Mouse (Mus musculus) urinary bladder, postnatal 10 days (tissue): ENCODE results near the gene Igf2bp3.
A peak's percentile ranks its signal among the peaks of the same experiment; 100 is the strongest.
"Not testable (repeated sequence)": the region's sequence is repeated elsewhere in the genome, so short reads cannot be mapped to it uniquely, and the experiment has no call there.

Experiments
- DNase-seq: peaks from one replicate; pipeline ENCODE4 v3.0.0; 2022; ENCODE audit warnings: low spot score

Gene Igf2bp3

DNA sequence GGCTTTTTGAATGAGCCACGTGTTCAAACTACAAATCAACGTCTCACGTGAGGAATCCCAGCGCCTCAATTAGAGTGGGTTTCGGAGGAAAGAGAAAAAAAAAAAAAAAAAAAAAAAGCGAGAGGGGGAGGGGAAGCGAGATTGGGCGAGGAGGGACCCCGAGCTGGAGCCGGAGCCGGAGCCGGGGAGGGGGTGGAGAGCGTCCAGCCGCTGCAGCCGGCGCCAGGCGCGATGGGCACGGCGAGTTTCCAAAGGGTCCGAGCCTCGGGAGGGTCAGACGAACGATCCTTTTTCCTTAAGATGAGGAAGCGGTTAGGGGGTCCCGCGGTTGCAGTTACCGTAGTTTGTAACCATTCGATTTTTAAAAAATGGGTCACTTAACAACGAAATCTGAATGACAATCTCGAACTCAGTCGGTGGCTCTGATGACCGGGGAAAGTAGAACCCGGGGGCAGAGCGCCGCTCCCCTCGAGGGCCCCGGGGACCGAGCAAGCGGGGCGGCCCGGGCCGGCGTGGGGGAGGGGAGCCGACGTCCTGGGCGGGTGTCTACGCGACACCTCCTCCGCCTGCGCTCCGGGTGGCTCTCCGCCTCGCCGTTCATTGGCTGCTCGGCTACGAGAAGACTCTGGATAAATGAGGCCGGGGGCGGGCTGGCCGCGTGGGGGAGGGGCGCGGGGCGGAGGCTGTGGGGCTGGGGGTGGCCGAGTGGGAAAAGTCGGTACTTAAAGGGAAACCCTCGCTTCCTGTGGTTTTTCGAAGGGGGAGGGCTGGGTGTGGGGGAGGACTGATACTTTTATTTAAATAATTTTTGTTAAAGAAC is at the start of gene Igf2bp3:
Igf2bp3 (minus strand) TSS at position 30 of the 820 bp plus-strand sequence.
- DNase-seq: peak; percentile 41

DNA sequence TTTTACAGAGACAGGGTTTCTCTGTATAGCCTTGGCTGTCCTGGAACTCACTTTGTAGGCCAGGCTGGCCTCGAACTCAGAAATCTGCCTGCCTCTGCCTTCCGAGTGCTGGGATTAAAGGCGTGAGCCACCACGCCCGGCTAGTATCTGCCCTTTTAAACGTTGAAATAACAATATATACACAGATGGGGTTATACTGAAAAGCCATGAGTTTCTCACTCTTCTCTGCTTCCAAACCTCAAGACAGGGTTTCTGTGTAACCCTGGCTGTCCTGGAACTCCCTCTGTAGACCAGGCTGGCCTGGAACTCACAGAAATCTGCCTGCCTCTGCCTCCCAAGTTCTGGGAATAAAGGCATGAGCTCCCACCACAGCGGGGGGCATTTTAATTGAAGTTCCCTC is 49.7 kb upstream of the Igf2bp3 start:
- DNase-seq: not testable (repeated sequence)

DNA sequence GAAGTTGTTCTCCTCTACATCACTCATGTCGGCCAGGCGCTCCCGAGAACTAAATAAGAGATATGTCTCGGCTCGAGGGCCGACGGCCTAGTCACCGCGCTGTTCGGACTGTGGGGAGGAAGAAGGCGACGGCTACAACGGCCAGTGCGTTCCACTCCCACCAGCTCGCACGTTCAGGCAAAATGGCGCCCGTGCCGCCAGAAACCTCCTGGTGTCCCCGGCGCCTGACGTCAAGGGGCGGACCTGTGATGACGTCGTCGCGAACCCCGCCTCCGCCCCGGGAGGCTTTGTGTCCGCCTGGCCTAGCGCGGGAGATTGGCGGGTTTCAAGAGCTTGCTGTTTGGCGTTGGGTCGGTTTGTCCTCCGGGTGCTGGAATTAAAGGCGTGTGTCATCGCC is 49.1 kb upstream of the Igf2bp3 start, which contains the start of gene Tra2a:
Tra2a (minus strand) TSS at position 187 of the 397 bp plus-strand sequence.
- peak; percentile 89 for DNase-seq

DNA sequence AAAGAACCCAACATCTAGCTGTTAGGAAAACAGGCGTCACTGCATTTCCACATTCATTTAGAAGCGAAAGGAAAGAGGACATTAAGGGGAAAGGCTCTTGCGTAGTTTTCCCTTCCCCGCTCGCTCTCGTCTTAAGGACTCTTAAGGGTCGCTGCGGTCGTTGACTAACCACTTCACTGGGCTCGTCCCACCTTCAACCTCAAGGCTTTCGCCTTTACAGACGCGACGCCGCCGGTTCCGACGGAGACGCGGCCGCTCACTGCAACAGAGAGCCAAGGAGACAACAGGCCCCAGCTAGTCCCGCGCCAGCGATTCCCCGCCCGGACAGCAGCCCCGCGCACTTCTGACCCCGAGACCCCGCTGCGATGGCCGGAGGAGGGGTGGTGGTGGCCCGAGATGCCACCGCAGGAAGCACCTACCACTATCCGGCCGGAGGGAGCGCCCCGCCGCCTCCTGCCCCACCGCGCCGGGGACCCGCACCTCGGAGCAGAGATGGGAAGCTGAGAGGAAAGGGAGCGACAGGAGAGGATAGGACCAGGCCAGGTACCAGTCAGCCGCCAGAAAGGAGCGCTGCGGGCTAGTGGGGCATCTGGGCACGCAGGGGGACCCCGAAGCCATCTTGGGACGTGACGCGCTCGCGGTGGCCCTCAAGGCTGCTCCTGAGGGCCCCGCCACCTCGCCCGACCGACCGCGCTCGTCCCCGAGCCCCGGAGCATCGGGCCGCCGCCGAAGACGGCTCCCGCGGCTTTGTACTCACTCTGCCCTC is 48.5 kb upstream of the Igf2bp3 start:
- DNase-seq: peak; percentile 11

DNA sequence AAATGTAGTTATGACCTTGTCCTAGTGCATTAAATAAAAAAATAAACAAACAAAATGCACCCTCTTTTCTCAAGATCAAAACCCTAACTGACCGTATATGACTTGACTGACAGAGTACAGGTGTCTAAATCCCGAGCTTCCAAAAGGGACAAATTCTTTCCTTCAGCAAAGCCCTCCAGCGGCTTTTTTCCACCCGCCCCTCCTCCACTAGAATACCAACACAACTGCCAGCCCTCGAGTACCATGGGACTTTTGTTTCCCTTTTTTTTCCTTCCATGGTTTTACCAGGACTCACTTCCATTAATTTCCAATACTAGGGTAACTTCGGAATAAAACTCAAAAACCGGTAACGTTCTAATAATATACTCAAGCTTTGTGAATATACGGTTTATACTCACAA is 47.7 kb upstream of the Igf2bp3 start:
- DNase-seq: no peak

DNA sequence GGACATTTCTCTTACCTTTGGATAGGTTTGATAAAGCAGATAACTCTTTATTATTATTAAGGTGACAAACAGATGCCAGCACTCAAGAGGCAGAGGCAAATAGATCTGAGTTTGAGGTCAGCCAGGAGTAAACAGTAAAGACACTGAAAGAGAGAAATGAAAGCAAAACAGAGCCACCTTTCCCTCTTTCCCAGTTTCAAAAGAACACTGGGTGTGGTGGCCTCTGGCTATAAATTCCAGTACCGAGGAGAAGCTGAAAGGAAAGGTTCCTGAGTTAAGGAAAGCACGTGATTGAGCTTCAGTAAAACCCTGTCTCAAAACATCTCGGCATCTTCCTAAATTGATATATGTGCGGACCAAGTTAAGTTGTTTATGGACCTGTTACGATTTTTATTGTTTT is 45.0 kb upstream of the Igf2bp3 start:
- no peak for DNase-seq

DNA sequence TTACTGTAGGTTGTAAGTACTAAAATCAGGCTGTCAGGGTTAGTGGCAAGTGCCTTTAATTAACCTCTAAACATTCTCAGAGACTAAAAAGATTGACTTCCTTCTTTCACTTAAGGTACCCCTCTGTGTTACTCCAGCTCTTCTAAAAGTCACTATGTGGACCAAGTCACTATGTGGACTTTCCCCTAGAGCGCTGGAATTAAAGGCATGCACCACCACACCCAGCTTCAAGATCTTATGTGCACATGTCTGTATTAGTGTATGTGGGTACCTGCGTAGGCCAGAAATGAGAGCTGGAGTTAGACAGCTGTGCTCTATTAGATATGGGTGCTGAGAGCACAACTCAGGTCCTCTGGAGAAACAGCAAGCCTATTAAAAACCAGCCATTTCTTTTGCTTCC is 43.1 kb upstream of the Igf2bp3 start:
- DNase-seq: no peak

DNA sequence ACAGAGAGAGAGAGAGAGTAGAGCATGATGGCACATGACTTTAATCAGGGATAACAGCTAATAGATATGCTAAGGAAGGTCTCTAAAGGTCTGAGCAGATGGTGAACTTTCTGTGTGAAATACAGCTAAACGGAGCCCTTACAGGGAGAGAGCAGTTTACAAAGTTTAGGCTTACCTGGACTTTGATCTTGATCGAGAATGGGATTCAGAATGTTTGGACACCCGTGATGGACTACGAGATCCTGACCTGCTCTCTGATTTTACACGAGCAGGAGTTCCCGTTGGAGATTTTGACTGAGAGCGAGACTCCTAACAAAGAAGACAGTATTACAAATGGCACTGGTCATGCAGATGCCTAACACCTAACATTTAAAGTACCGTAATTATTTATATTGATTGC is 37.5 kb upstream of the Igf2bp3 start:
- DNase-seq: no peak

DNA sequence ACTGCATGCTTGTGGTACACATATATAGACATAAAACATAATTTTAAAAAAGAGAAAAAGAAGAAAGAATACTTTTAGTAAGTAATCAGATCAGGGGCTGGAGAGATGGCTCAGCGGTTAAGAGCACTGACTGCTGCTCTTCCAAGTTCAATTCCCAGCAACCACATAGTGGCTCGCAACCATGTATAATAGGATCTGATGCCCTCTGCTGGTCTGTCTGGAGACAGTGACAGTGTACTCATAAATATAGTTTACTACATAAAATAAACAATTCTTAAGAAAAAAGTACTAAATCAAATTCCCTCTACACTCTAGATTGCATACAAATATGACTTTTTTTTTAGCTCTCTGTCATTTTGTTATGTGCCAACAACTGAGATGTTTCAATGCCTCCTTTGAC is 36.4 kb upstream of the Igf2bp3 start:
- no peak for DNase-seq

DNA sequence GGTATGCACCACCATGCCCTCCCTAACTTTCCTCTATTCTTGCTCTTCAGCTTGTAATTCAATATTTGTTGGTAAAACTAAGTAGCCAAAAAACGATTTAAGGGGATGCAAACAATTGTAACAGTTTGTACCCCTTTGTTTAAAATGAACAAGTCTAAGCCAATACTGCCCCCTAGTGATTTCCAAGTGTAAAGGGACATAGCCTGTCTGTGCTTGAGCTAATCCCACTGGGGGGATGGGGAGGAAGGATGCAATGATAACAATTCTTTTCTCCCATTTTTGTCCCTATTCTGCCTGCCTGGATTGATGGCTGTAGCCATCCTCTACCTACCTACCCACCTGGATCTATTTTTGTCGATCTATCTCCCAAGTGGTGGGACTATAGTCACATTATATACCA is 32.5 kb upstream of the Igf2bp3 start:
- no peak for DNase-seq

DNA sequence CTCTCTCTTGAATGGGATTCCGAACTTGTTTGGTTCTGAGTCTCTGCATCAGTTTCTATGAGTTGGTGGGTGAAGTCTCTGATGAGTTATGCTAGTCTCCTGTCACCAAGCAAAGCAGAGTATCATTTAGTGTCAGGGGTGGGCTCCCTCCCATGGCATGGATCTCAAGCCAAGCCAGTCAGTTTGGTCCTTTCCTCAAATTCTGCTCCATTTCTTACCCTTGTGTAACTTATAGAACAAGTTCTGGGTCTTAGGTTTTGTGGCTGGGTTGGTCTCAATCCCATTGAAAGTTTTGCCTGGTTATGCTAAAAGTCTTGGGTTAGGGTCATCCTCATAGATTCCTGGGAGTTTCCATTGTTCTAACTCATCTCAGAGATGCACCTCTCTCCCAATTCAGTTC is 27.6 kb upstream of the Igf2bp3 start:
- DNase-seq: no peak

DNA sequence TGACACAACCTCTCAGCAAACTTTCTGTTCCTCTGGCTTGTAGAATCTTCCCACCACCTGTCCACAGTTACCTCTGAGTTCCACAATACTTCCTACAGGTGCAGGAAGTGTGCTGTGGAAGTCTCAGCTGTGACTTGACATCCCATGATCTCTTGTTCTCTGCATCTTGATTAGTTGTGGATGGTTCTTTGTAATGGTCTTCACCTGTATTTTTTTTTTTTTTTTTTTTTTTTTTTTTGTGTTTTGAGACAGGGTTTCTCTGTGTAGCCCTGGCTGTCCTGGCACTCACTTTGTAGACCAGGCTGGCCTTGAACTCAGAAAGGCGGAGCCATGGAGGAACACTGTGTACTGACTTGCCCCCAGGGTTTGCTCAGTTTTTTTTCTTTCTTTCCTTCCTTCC is 26.8 kb upstream of the Igf2bp3 start:
- DNase-seq: no peak

DNA sequence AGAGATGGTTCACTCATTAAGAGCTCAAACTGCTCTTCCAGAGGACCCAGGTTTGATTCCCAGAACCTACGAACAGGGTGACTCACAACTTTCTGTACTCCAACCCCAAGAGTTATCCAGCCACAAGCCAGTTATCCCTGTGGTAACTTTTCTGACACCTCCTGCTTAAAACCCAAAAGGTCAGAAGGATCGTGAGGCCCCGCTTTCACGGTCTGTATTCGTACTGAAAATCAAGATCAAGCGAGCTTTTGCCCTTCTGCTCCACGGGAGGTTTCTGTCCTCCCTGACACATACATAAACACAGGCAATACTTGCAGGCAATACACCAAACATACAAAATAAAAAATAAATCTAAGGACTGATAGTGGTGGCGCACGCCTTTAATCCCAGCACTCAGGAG is 21.6 kb upstream of the Igf2bp3 start:
- peak; percentile 100 for DNase-seq

DNA sequence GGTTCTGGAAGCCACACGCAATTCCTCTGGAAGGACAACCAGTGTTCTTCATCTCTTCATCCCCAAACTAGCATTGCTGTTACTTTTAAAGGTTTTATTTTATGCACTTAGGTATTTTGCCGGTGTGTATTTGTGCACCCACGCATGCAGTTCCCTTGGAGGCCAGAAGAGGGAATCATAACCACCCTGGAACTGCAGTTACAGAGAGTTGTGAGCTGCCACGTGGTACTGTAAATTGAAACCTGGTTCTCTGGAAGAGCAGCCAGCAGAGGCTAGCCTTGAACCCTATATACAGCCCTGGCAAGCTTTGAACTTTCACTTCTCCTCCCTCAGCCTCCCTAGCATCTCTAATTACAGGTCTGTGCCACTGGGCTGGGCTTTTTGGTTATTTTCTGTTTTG is 18.6 kb upstream of the Igf2bp3 start:
- DNase-seq: no peak

DNA sequence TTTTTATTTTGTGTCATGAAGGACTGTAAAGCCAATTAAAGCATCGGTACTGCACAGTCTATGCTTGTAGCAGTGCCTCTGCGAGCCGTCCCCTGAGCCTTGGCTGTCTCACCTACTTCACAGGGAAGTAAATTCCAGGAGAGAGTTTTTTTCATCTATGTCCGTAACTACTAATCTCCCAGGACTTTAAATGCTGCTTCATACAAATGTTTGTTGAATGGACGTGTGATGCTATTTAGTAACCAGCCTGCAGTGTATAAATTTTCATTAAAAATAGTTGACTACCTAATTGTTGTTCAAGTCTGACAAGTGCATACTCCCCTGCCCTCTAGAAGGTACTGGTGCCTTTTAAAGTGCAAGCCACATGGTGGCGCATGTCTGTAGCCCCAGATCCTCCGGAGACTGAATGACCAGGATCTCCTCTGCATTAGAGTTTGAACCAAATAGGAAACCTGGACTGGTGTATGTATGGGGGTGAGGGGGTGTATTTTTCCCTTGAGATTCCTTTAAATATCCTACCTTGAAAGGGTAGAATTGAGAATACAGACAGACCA is 13.4 kb upstream of the Igf2bp3 start:
- no peak for DNase-seq

DNA sequence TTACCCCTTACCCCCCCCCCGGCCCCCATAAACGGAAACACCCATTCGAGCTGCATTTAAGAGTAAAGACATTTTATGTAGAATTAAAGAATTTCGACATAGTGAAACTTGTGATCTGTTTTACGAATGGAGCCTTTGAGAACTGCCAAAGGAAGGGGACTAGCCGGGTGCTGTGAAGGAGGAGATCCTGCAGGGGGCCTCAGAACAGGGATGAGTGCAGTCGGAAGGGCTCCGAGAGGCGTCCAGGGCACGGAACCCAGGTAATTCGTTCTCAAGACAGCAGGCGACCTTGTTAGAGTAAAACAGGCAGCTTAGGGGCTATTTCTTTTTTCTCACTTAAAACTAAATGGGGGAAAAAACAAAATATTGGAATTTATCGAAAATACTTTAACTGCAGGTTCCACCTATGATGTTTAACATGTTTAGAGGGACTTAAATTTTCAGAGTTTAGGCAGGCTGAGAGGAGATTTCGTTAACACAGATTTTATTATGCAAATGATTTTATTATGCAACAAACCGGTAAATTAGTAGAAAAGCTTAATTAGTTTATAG is 12.5 kb upstream of the Igf2bp3 start:
- no peak for DNase-seq

DNA sequence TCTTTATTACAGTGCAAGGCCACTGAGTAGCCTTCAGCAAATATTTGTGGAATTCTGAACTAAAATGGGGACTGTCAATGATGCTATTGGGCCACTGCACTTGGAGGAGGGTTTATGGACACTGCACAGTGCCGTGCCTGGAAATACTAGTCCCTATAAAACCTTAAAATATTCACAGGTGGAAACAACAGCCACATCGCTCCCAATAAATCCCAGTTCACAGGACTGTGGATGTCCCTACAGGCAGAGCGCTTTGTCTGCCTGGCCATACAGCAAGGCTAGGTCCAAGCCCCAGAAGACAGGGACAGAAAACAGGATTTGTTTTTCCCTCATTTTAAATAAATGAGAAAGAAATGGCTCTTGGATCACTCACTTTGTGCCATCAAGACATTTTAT is 11.0 kb upstream of the Igf2bp3 start:
- no peak for DNase-seq

DNA sequence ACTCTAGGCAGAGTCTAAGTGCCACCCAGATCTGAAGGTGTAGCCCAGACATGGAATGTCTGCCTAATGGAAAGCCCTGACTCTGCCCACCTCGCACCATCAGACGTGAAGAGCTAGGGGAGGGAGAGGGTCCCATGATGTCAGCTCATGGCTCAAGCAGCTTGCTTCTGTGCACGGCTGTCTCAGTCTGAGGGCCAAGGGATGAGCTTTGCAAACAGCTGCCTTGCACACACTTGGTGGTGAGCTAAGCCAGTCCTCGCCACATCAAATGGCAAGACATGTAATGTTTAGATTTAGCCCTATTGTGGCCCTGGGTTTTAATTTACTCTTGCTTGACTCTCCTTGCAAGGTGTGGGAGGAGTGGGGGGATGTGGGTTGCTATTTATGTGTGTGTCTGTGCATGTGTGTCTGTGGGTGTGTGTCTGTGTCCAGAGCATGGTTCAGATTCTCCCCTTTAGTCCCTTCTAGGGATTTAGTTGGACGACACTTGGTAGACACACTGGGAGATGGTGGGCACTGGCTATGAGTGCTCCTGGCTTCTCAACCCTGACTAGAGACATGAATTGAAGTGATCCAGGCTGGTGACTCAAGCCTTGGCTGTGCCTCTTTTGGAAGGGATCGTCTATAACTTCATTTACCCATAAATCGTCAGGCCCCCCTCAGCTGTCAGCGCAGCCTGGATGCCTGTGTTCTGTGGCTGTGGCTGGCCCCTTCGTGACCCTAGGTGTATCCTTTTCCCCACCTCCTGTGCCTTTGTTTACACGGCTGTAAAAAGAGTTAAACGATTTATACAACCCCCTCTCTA is 10.4 kb upstream of the Igf2bp3 start:
- no peak for DNase-seq

DNA sequence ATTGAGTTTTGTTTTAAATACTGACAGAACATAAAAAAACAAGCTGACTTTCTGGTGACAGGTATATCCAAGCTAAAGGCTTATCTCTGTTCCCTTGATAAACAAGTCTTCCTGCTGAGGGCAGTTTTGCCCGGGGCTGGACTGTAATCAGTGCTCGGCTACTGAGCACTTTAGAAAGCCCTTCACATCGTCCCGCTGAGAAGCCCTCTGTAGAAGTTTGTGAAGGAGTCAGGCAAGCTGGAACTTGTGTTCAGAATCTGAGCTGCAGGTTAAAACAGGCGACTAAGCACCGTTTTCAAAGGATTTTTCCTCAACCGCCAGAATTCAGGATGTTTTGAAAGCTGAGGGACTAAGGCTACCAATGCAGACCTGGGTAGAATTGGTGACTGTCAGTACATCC is 7.1 kb upstream of the Igf2bp3 start:
- no peak for DNase-seq

DNA sequence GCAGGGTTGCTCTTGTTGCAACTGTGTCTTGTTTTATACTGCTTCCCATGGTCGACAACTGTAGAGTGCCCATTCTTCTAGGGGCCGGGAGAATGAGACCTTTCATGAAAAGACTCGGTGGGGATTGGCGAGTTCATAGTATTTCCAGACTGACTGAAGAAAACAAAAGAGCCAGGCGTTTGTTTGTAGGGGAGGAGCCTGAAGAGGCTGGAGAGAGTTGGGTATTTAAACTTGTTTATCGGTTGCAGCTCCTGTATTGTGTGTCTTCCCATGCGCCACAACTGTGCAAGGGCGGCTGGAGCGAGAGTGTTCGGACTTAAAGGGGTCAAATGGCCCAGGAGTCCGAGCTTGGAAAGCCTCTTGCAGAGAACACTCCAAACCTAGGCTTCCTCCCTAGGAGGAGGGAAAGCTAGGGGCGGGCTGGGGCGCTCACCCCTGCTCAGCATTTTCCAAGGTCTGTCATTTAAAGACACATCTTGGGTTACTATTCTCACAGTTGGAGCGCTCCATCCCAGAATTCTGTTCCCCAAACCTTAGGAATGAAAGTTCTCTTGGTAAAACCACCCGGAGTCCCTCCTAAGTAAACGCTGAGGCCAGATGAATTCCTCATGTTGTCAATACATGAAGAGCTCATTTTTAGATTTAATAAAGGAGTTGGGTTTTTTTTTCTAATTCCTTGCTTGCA is 5.3 kb upstream of the Igf2bp3 start:
- no peak for DNase-seq

DNA sequence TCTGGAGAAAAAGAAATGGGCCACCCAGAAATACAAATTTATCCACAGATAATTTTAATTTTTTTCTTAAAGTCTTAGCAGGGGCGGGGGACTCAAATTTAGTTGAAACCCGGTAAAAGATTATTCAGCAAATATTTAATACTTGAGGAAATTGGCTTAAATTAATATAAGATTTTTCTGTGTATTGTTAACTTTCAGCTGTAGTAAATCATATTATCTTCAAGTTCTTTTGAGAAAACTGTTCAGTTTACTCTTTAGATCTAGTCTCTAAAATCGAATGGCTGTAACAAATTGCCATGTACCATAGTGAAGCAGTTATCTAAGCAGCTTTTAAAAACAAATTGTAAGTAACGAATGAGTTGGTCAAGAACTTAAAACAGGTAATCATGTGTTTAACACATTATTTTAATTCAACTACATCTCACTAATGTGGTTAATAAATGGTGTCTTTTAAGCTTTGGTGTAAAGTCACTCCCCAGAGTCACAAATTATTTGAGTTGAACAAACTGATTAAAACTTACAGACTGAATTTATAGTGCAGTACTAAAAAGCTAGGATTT is 4.3 kb upstream of the Igf2bp3 start:
- no peak for DNase-seq
